Mouse (Mus musculus) hindbrain, embryonic 14.5 days (tissue): ENCODE results near the gene Lmntd1. TPM values are rescaled to one million over a fixed set of nuclear protein-coding genes. Genes with fewer than 3 reads are reported as not detected.

Experiments used
- ATAC-seq: fragments of 200-750 bp; cut with Nextera tagmentation; 2 replicates; pipeline ENCODE4 v1.8.0; 2017; ENCODE audit warnings: moderate number of reproducible peaks, mild to moderate bottlenecking, moderate TSS enrichment, moderate library complexity; ENCODE audit not compliant: low FRiP score
- DNase-seq: peaks from one replicate; pipeline ENCODE4 v3.0.0-alpha.2; 2015; ENCODE audit warnings: low spot score
- H3K27ac ChIP-seq: fragments of 300-500 bp; sonication (generic); 2 replicates; pipeline ENCODE4 v1.5.1; 2014; ENCODE audit warnings: mild to moderate bottlenecking, moderate library complexity
- H3K27me3 ChIP-seq: fragments of 300-500 bp; sonication (generic); 2 replicates; pipeline ENCODE4 v1.6.1; 2014; ENCODE audit warnings: mild to moderate bottlenecking, low read length, mixed read lengths; ENCODE audit not compliant: control insufficient read depth, insufficient read depth
- H3K36me3 ChIP-seq: fragments of 300-500 bp; sonication (generic); replicated peaks from 2 replicates; pipeline ENCODE4 v1.6.1; 2014; ENCODE audit not compliant: control insufficient read depth, insufficient read depth
- H3K4me1 ChIP-seq: fragments of 300-500 bp; sonication (generic); replicated peaks from 2 replicates; pipeline ENCODE4 v1.6.1; 2014; ENCODE audit warnings: antibody characterized with exemption, low read length, mixed read lengths; ENCODE audit not compliant: control insufficient read depth, insufficient read depth
- H3K4me2 ChIP-seq: fragments of 300-500 bp; sonication (generic); replicated peaks from 2 replicates; pipeline ENCODE4 v1.6.1; 2014; ENCODE audit warnings: mild to moderate bottlenecking, moderate library complexity
- H3K4me3 ChIP-seq: fragments of 300-500 bp; sonication (generic); replicated peaks from 2 replicates; pipeline ENCODE4 v1.5.1; 2014; ENCODE audit warnings: mild to moderate bottlenecking, low read length
- H3K9ac ChIP-seq: fragments of 300-500 bp; sonication (generic); 2 replicates; pipeline ENCODE4 v1.6.1; 2014
- H3K9me3 ChIP-seq: fragments of 300-500 bp; sonication (generic); 2 replicates; pipeline ENCODE4 v1.6.1; 2016; ENCODE audit warnings: low read length; ENCODE audit not compliant: control insufficient read depth
- WGBS: fragments of 180-500 bp; shearing (Covaris S2); extraction: QIAGEN DNeasy Blood & Tissue Kit; methylation state at CpG from one replicate; pipeline ENCODE4 v1.1.7; 2014; 5-methylcytosine and 5-hydroxymethylcytosine counted together
- polyA plus RNA-seq: library from polyadenylated mRNA; unstranded; fragments of >200 nt; fragmentation: Nextera tagmentation; extraction: Ambion mirVana; gene quantifications from 2 replicates; pipeline ENCODE4 v1.2.1, GENCODE M21; 2014

The Lmntd1 gene
- polyA plus RNA-seq, 1 experiment from 2014 or later: 1.3 TPM

GRCm38 (mm10) chr6:145390421-145390820, 223.7 kb downstream of the Lmntd1 start:
- ATAC-seq: no peak
- DNase-seq: no peak
- H3K27ac ChIP-seq: no peak overlapping the region
- no peaks in the 10 kb centered on the region for H3K9me3 ChIP-seq
- no peak overlapping the region for H3K4me2 ChIP-seq
- H3K4me3 ChIP-seq: no peak overlapping the region
- H3K4me1 ChIP-seq: peaks cover 8% of the 10 kb centered on the region; the same call in 1 of the 2 replicates
- no peak overlapping the region for H3K9ac ChIP-seq
- H3K27me3 ChIP-seq: no peaks in the 10 kb centered on the region
- no peaks in the 10 kb centered on the region for H3K36me3 ChIP-seq
- WGBS: 64% methylated on average over 2 of the region's 2 CpGs

DNA sequence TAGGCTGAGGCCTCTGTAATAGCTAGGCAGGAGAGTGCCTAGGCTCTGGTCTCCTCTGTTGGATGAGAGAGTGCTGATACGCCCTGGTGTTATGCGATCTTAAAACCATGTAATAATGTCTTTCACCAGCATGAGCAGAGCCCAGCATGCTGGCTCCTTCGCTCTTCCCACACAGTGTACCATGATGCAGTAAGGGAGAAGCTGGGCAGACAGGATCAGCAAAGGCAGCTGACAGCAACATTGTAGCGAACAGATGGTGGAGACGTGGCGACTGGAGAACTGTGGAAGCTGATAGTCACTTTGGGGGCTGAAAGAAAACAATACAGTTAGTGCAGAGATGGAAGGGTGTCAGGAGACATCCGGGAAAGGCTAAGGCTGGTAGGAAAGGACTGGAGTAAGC, 224.2 kb downstream of the Lmntd1 start:
- Histone ChIP-seq H3K9ac (no peak overlapping the region), H3K4me1 (peaks cover 8% of the 10 kb centered on the region; the same call in 1 of the 2 replicates), H3K27me3 (no peaks in the 10 kb centered on the region), H3K4me2 (no peak overlapping the region), H3K4me3 (no peak overlapping the region), H3K36me3 (no peaks in the 10 kb centered on the region), H3K9me3 (no peaks in the 10 kb centered on the region), H3K27ac (no peak overlapping the region)
- ATAC-seq (0 out of 2 replicates have a peak, but pooled peaks have one; percentile 34), DNase-seq (no peak)
- 67% methylated on average over 7 of the region's 7 CpGs for WGBS

DNA sequence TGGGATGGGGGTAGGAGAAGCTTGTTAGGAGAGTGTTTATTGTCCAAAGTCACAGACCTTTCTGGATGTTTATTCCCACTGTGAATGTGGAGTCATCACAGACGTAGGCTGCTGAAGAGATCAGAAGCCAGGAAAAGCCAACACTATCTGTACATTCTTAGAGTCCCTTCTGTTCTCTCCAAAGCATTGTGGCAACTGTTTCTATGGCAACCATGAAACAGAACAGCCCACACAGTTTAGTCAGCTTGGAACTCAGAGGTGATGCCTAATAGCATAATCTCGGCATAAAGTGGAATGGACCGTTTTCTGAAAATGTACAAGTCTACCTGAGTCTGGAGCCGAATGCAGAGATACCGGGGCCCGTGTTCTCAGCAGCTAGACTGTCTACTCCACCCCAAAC, 226.7 kb downstream of the Lmntd1 start:
- H3K27ac ChIP-seq: no peak overlapping the region
- H3K4me3 ChIP-seq: no peak overlapping the region
- no peaks in the 10 kb centered on the region for H3K36me3 ChIP-seq
- H3K4me2 ChIP-seq: no peak overlapping the region
- peaks cover 8% of the 10 kb centered on the region; the same call in 1 of the 2 replicates for H3K4me1 ChIP-seq
- ATAC-seq: peak; percentile 53; the same call in 1 of the 2 replicates
- H3K27me3 ChIP-seq: no peaks in the 10 kb centered on the region
- no peak for DNase-seq
- no peak overlapping the region for H3K9ac ChIP-seq
- 60% methylated on average over 6 of the region's 6 CpGs for WGBS
- H3K9me3 ChIP-seq: no peaks in the 10 kb centered on the region

- peak; percentile 39 for DNase-seq
- peak; percentile 25; the same call in 1 of the 2 replicates for ATAC-seq
- 57% methylated on average over 12 of the region's 12 CpGs for WGBS
Observed at GRCm38 (mm10) chr6:145382586-145383380, 231.3 kb downstream of the Lmntd1 start.

GRCm38 (mm10) chr6:145380961-145381360, 233.2 kb downstream of the Lmntd1 start:
- H3K27me3 ChIP-seq: no peaks in the 10 kb centered on the region
- H3K9me3 ChIP-seq: no peaks in the 10 kb centered on the region
- H3K9ac ChIP-seq: no peak overlapping the region
- WGBS: 42% methylated on average over 8 of the region's 8 CpGs
- H3K4me3 ChIP-seq: no peak overlapping the region
- DNase-seq: peak; percentile 33
- peaks cover 13% of the 10 kb centered on the region; the same call in 1 of the 2 replicates for H3K4me1 ChIP-seq
- no peaks in the 10 kb centered on the region for H3K36me3 ChIP-seq
- peak; percentile 74 for ATAC-seq
- H3K27ac ChIP-seq: 0 out of 2 replicates have a peak overlapping the region, but pooled peaks have one; percentile 28
- H3K4me2 ChIP-seq: no peak overlapping the region

More at GRCm38 (mm10) chr6:145382586-145383380, 231.3 kb downstream of the Lmntd1 start:
- Histone ChIP-seq H3K9ac (no peak overlapping the region), H3K9me3 (no peaks in the 10 kb centered on the region), H3K4me1 (peaks cover 18% of the 10 kb centered on the region), H3K4me3 (no peak overlapping the region), H3K36me3 (no peaks in the 10 kb centered on the region), H3K27me3 (no peaks in the 10 kb centered on the region), H3K4me2 (no peak overlapping the region), H3K27ac (no peak overlapping the region)

DNA sequence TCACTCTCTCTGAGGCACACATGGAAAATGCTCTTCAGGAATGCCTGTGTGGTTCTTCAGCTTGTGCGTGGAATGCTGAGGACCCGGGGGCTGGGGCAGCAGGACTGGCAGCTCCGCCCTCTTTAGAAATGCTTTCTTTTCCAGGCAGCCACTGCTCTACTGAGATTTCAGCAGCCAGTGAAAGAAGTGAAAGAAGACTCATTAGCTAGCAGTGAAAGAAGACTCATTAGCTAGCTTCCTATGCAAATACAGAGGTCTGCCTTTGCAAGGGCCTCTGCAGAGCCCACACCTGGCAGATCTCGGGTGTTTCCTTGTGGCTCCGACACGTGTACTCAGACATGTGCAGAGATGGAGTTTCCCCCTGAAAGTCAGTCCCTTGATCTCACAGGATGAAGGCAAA, 234.9 kb downstream of the Lmntd1 start:
- no peak overlapping the region for H3K27ac ChIP-seq
- WGBS: 32% methylated on average over 6 of the region's 6 CpGs
- H3K9ac ChIP-seq: no peak overlapping the region
- no peak overlapping the region for H3K4me3 ChIP-seq
- no peaks in the 10 kb centered on the region for H3K9me3 ChIP-seq
- H3K4me2 ChIP-seq: no peak overlapping the region
- H3K36me3 ChIP-seq: no peaks in the 10 kb centered on the region
- no peak for ATAC-seq
- no peak for DNase-seq
- peaks cover 13% of the 10 kb centered on the region; the same call in 1 of the 2 replicates for H3K4me1 ChIP-seq
- H3K27me3 ChIP-seq: no peaks in the 10 kb centered on the region

DNA sequence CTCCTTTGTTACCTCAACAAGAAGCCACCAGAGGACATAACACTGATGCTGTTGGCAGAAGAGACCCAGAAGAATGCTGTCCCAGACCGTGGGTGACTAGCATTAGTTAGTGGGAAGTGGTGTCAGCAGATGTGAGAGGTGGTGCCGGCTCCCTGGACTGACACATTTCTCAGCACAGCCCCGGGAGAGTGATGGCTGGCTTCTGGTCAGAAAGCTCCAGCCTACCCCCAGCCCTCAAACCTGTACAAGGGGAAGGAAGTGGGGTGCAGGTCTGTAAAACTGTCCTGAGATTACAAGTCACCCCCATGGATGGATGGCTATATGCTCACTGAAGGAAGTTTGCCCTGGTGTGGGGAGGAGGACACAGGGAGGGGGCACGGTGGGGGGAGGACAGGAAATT, 235.4 kb downstream of the Lmntd1 start:
- DNase-seq (no peak), ATAC-seq (no peak)
- H3K27ac ChIP-seq: no peak overlapping the region

DNA sequence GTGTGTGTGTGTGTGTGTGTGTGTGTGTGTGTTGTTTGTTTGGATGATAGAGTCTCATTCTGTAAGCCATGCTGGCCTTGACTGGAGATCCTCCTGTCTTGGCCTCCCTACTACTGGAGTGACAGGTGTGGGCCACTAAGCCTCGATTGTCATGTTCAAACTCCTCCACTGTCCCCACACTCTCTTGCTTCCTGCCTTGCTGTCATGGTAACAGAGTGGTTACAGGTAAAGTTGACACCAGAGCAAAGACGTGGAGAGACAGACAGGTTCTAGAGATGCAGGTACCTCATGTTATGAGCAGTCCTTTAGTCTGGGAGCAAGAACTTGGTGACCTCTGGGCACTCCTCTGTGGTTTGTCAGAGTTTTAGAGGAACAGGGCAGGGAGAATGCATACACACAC, 239.7 kb downstream of the Lmntd1 start:
- H3K4me1 ChIP-seq: 0 out of 2 replicates have a peak, but pooled peaks cover 3% of the 10 kb centered on the region

More for the DNA sequence above, 235.4 kb downstream of the Lmntd1 start:
- 68% methylated on average over 4 of the region's 4 CpGs for WGBS
- H3K4me2 ChIP-seq: no peak overlapping the region
- H3K27me3 ChIP-seq: no peaks in the 10 kb centered on the region
- no peaks in the 10 kb centered on the region for H3K36me3 ChIP-seq
- H3K9ac ChIP-seq: no peak overlapping the region
- H3K4me1 ChIP-seq: peaks cover 13% of the 10 kb centered on the region; the same call in 1 of the 2 replicates
- H3K4me3 ChIP-seq: no peak overlapping the region
- H3K9me3 ChIP-seq: no peaks in the 10 kb centered on the region

DNA sequence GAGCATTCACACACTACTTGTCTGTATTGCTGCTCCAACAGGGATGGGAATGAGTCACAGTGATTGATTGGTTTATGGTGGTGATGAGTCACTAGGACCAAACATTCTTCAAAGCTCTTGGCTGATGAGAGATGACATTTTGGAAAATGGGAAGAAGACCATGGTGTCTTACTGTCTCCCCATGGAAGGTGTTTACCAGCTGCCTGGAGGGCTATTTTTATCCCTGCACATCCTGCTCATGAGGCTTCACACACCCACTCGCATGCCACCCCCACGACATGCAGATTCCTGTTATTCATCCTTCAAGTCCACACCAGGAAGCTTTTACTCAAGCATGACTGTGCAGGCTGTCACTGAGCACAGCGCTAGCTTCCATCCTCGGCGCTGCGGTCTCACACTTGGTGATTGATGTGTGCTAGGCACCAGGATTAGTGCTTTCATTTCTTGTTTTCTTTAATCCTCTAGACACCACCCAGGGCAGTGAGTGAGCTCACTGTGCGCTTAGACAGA, 240.4 kb downstream of the Lmntd1 start:
- 53% methylated on average over 7 of the region's 7 CpGs for WGBS
- Histone ChIP-seq H3K9me3 (no peaks in the 10 kb centered on the region), H3K4me3 (no peak overlapping the region), H3K36me3 (no peaks in the 10 kb centered on the region), H3K4me1 (no peaks in the 10 kb centered on the region), H3K27ac (no peak overlapping the region), H3K4me2 (no peak overlapping the region), H3K27me3 (no peaks in the 10 kb centered on the region), H3K9ac (no peak overlapping the region)
- DNase-seq (no peak), ATAC-seq (no peak)

More for the DNA sequence above, 239.7 kb downstream of the Lmntd1 start:
- H3K9ac ChIP-seq: no peak overlapping the region
- no peak overlapping the region for H3K4me3 ChIP-seq
- H3K9me3 ChIP-seq: no peaks in the 10 kb centered on the region
- H3K4me2 ChIP-seq: no peak overlapping the region
- DNase-seq: no peak
- H3K27me3 ChIP-seq: no peaks in the 10 kb centered on the region
- no peak overlapping the region for H3K27ac ChIP-seq
- 85% methylated on average over 2 of the region's 2 CpGs for WGBS
- H3K36me3 ChIP-seq: no peaks in the 10 kb centered on the region
- no peak for ATAC-seq
